16 mouse cellular contexts compared by ENCODE assay signal in genomic region chr12:52635121-52635878, GRCm38 (mm10).
A peak's percentile ranks its signal among the peaks of the same experiment; 100 is the strongest.
DNase-seq lines count a peak whose midpoint lies in the region; ATAC-seq and TF ChIP-seq lines count a peak whose summit lies in the region.
"Had no signal": no experiment of that assay in that cellular context is flagged by ENCODE, and none has a peak within 500 bp of the region (broad histone marks: within the 10 kb centered on the region; RNA-seq: fewer than 3 reads in every experiment).

No protein-coding gene starts in this region.

- WGBS in embryonic facial prominence, embryonic 14.5 days = 44% methylated on average over 8 of the region's 8 CpGs
- WGBS in embryonic facial prominence, embryonic 10.5 days = 66% methylated on average over 8 of the region's 8 CpGs

- H3K9ac ChIP-seq in embryonic facial prominence, embryonic 14.5 days (ENCODE audit: low read depth, low read length) = no peak overlapping the region
- H3K9ac ChIP-seq in CH12.LX (ENCODE audit: insufficient read depth, low read depth) = no peak overlapping the region
- H3K9ac ChIP-seq: heart, embryonic 15.5 days; limb, embryonic 13.5 days; stomach, embryonic 15.5 days had no signal

- no peaks in the 10 kb centered on the region for H3K9me3 ChIP-seq in embryonic facial prominence, embryonic 14.5 days (ENCODE audit: control insufficient read depth, low read length)
- no peaks in the 10 kb centered on the region for H3K9me3 ChIP-seq in embryonic facial prominence, embryonic 10.5 days
- no peaks in the 10 kb centered on the region for H3K9me3 ChIP-seq in CH12.LX (replicated peaks; ENCODE audit: low read length)
- H3K9me3 ChIP-seq: heart, embryonic 15.5 days; limb, embryonic 13.5 days; stomach, embryonic 15.5 days had no signal

- H3K4me1 ChIP-seq in embryonic facial prominence, embryonic 14.5 days (ENCODE audit: control insufficient read depth, insufficient read depth, low read length) = peaks cover 5% of the 10 kb centered on the region
- peaks cover 11% of the 10 kb centered on the region for H3K4me1 ChIP-seq in embryonic facial prominence, embryonic 10.5 days
- H3K4me1 ChIP-seq in CH12.LX (ENCODE audit: control insufficient read depth in 1 of 2, insufficient read depth in 2 of 2) = peaks cover 0 to 3% of the 10 kb centered on the region in 2 experiments; a peak in 1 of 4 replicates

- H3K27ac ChIP-seq in embryonic facial prominence, embryonic 14.5 days (replicated peaks; ENCODE audit: low read depth, low read length) = peak overlapping the region; percentile 33; the same call in 1 of the 2 replicates
- no peak overlapping the region for H3K27ac ChIP-seq in embryonic facial prominence, embryonic 10.5 days (replicated peaks)
- H3K27ac ChIP-seq in layer of hippocampus, adult 2 months = no peak overlapping the region
- no peak overlapping the region for H3K27ac ChIP-seq in CH12.LX (ENCODE audit: insufficient read depth, low read depth)
- H3K27ac ChIP-seq: heart, embryonic 15.5 days; left cerebral cortex, adult 2 months; limb, embryonic 13.5 days; macrophage; stomach, embryonic 15.5 days had no signal

- in situ Hi-C loops in CH12.LX (cut with MboI; ENCODE audit: low pct_ligation_motif_present, low pct_unique_long_range_greater_than_20kb, low sequenced_read_pairs) = loop anchor here (10.0 to 25.0 kb wide), 2 partner anchors 202 to 590 kb away; no protein-coding TSS in a partner anchor

- no peaks in the 10 kb centered on the region for H3K27me3 ChIP-seq in embryonic facial prominence, embryonic 14.5 days (replicated peaks; ENCODE audit: control insufficient read depth, insufficient read depth, low read length)
- no peaks in the 10 kb centered on the region for H3K27me3 ChIP-seq in embryonic facial prominence, embryonic 10.5 days (replicated peaks; ENCODE audit: low read depth, poor library complexity, severe bottlenecking)
- H3K27me3 ChIP-seq in CH12.LX (replicated peaks) = no peaks in the 10 kb centered on the region
- H3K27me3 ChIP-seq: heart, embryonic 15.5 days; limb, embryonic 13.5 days; stomach, embryonic 15.5 days had no signal

- no peak for TF ChIP-seq POLR2A in CH12.LX (IDR thresholded peaks at IDR 0.05; ENCODE audit: low read depth, low read length)

- H3K4me3 ChIP-seq in embryonic facial prominence, embryonic 14.5 days (ENCODE audit: low read depth, low read length) = no peak overlapping the region
- no peak overlapping the region for H3K4me3 ChIP-seq in embryonic facial prominence, embryonic 10.5 days
- no peak overlapping the region for H3K4me3 ChIP-seq in layer of hippocampus, adult 2 months
- H3K4me3 ChIP-seq in CH12.LX (replicated peaks in 1 of 3; ENCODE audit: low read depth in 2 of 3, low read length in 2 of 3, poor library complexity in 1 of 3) = no peak overlapping the region
- H3K4me3 ChIP-seq: heart, embryonic 15.5 days; left cerebral cortex, adult 2 months; limb, embryonic 13.5 days; stomach, embryonic 15.5 days had no signal

- H3K36me3 ChIP-seq in embryonic facial prominence, embryonic 14.5 days (ENCODE audit: control insufficient read depth, insufficient read depth, low read length) = no peaks in the 10 kb centered on the region
- no peaks in the 10 kb centered on the region for H3K36me3 ChIP-seq in embryonic facial prominence, embryonic 10.5 days (replicated peaks)
- no peaks in the 10 kb centered on the region for H3K36me3 ChIP-seq in CH12.LX (replicated peaks in 1 of 2; ENCODE audit: control insufficient read depth in 1 of 2, insufficient read depth in 1 of 2, low read length in 1 of 2)
- H3K36me3 ChIP-seq: heart, embryonic 15.5 days; limb, embryonic 13.5 days; stomach, embryonic 15.5 days had no signal

- ATAC-seq in embryonic facial prominence, embryonic 14.5 days (ENCODE audit: low read depth) = no peak
- no peak for ATAC-seq in inflammation-experienced regulatory T-cells, adult 6 months
- ATAC-seq: hindbrain, embryonic 16.5 days had no signal

- dilution Hi-C loops in CH12.LX (cut with MboI; ENCODE audit: extremely low pct_ligation_motif_present, extremely low pct_unique_long_range_greater_than_20kb, low sequenced_read_pairs) = no loop called here

- peak; percentile 33 for DNase-seq in embryonic facial prominence, embryonic 14.5 days (ENCODE audit: low spot score)
- DNase-seq in embryonic facial prominence, embryonic 10.5 days (ENCODE audit: low spot score) = no peak
- no peak for DNase-seq in layer of hippocampus, adult 2 months (ENCODE audit: low spot score in 2 of 2)
- no peak for DNase-seq in layer of hippocampus, postnatal 10 days (ENCODE audit: low spot score in 2 of 2)
- DNase-seq in CH12.LX (ENCODE audit: extremely low read depth) = no peak
- peak; percentile 34 for DNase-seq in fibroblast of lung, adult 2 months (ENCODE audit: low read depth)
- no peak for DNase-seq in urinary bladder, adult 18-20 months (ENCODE audit: low spot score in 2 of 2)
- DNase-seq: cerebellum, postnatal 10 days; gastrocnemius, postnatal 36 days had no signal

- H3K79me2 ChIP-seq in CH12.LX (replicated peaks; ENCODE audit: control insufficient read depth, extremely low read depth, insufficient read depth, poor library complexity, severe bottlenecking) = no peaks in the 10 kb centered on the region

- no peak for TF ChIP-seq EP300 in CH12.LX (IDR thresholded peaks at IDR 0.05; ENCODE audit: low read length)

- peak; percentile 77 for TF ChIP-seq RAD21 in CH12.LX (IDR thresholded peaks at IDR 0.05; ENCODE audit: low read depth, low read length)

- no peak overlapping the region for H3K4me2 ChIP-seq in embryonic facial prominence, embryonic 14.5 days (ENCODE audit: low read depth, low read length)
- H3K4me2 ChIP-seq in CH12.LX (ENCODE audit: insufficient read depth, low read depth, poor library complexity, severe bottlenecking) = 0 out of 2 replicates have a peak overlapping the region, but pooled peaks have one; percentile 7
- H3K4me2 ChIP-seq: heart, embryonic 15.5 days; limb, embryonic 13.5 days; stomach, embryonic 15.5 days had no signal

- TF ChIP-seq CTCF in layer of hippocampus, adult 2 months (conservative IDR thresholded peaks at IDR 0.05) = peak; percentile 41
- TF ChIP-seq CTCF in CH12.LX (conservative IDR thresholded peaks at IDR 0.05 in 1 of 2, IDR thresholded peaks at IDR 0.05 in 1 of 2; ENCODE audit: low read depth in 2 of 2, low read length in 2 of 2) = peak in 1 of 2 experiments; percentile 74; a peak in 2 of 4 replicates

TF ChIP-seq in CH12.LX, 34 proteins besides CTCF, POLR2A, EP300 and RAD21:
- no peak for TF ChIP-seq HCFC1 (IDR thresholded peaks at IDR 0.05; ENCODE audit: low read depth, low read length)
- TF ChIP-seq ZNF384 (IDR thresholded peaks at IDR 0.05; ENCODE audit: low read depth, low read length) = peak; percentile 44; the same call in 1 of the 2 replicates
- peak; percentile 69 for TF ChIP-seq SMC3 (IDR thresholded peaks at IDR 0.05; ENCODE audit: low read depth, low read length)
- peak; percentile 38 for TF ChIP-seq ZC3H11A (IDR thresholded peaks at IDR 0.05; ENCODE audit: low read depth, low read length)

Comparison
In these comparisons a context has a peak if more than half of its experiments do, and no peak if none do; other contexts are left out.
1. DNase-seq: peak in embryonic facial prominence, embryonic 14.5 days (single experiment) and fibroblast of lung, adult 2 months (single experiment); none in embryonic facial prominence, embryonic 10.5 days (single experiment), layer of hippocampus, adult 2 months (0 of 2), layer of hippocampus, postnatal 10 days (0 of 2), CH12.LX (single experiment) and urinary bladder, adult 18-20 months (0 of 2).